Mouse (Mus musculus) kidney, postnatal 0 days (tissue): ENCODE measurements around the gene Arhgef3. TPM values are rescaled to one million over a fixed set of nuclear protein-coding genes. Genes with fewer than 3 reads are reported as not detected.

Source experiments
- ATAC-seq: fragments of 200-750 bp; cut with Nextera tagmentation; replicated peaks from 2 replicates; pipeline ENCODE4 v1.8.0; 2017; ENCODE audit warnings: low read depth, moderate number of reproducible peaks, moderate TSS enrichment, moderate library complexity; ENCODE audit not compliant: low FRiP score
- DNase-seq: peaks from one replicate; pipeline ENCODE4 v3.0.0-alpha.2; 2016; ENCODE audit warnings: low spot score
- H3K27ac ChIP-seq: fragments of 300-500 bp; sonication (generic); 2 replicates; pipeline ENCODE4 v1.5.1; 2014; ENCODE audit warnings: mild to moderate bottlenecking
- H3K27me3 ChIP-seq: fragments of 300-500 bp; sonication (generic); 2 replicates; pipeline ENCODE4 v1.6.1; 2014; ENCODE audit warnings: low read length, mixed read lengths; ENCODE audit not compliant: insufficient read depth
- H3K36me3 ChIP-seq: fragments of 300-500 bp; sonication (generic); 2 replicates; pipeline ENCODE4 v1.6.1; 2014; ENCODE audit warnings: low read length, mixed read lengths; ENCODE audit not compliant: insufficient read depth
- H3K4me1 ChIP-seq: fragments of 300-500 bp; sonication (generic); replicated peaks from 2 replicates; pipeline ENCODE4 v1.6.1; 2014; ENCODE audit warnings: antibody characterized with exemption, low read length, mixed read lengths; ENCODE audit not compliant: insufficient read depth
- H3K4me2 ChIP-seq: fragments of 300-500 bp; sonication (generic); 2 replicates; pipeline ENCODE4 v1.6.1; 2014; ENCODE audit warnings: mild to moderate bottlenecking, low read length, moderate library complexity, mixed read lengths
- H3K4me3 ChIP-seq: fragments of 300-500 bp; sonication (generic); replicated peaks from 2 replicates; pipeline ENCODE4 v1.5.1; 2014; ENCODE audit warnings: low read depth, low read length
- H3K9ac ChIP-seq: fragments of 300-500 bp; sonication (generic); 2 replicates; pipeline ENCODE4 v1.6.1; 2014; ENCODE audit warnings: low read depth, low read length
- H3K9me3 ChIP-seq: fragments of 300-500 bp; sonication (generic); replicated peaks from 2 replicates; pipeline ENCODE4 v1.6.1; 2016; ENCODE audit warnings: low read length, inconsistent platforms, mixed read lengths
- CTCF ChIP-seq: IDR thresholded peaks from 2 replicates; pipeline ENCODE4 v1.5.1; 2016; ENCODE audit warnings: antibody characterized with exemption, low read depth, mild to moderate bottlenecking, moderate library complexity
- WGBS: fragments of 180-500 bp; shearing (Covaris S2); extraction: QIAGEN DNeasy Blood & Tissue Kit; methylation state at CpG from one replicate; pipeline ENCODE4 v1.1.7; 2014; 5-methylcytosine and 5-hydroxymethylcytosine counted together
- microRNA-seq: library from miRNA; unstranded; fragments of <30 nt; microRNA quantifications from one replicate; pipeline ENCODE4, GENCODE M21; 2016
- polyA plus RNA-seq: library from polyadenylated mRNA; unstranded; fragments of >200 nt; fragmentation: Nextera tagmentation; extraction: Ambion mirVana; gene quantifications from 2 replicates; pipeline ENCODE4 v1.2.1, GENCODE M21; 2015

Arhgef3 gene
- polyA plus RNA-seq, 1 experiment from 2014 or later, result 20.0 TPM

GRCm38 (mm10) chr14:27444851-27445281 lies 330.2 kb downstream of the Arhgef3 start:
- Histone ChIP-seq H3K4me2 (no peak overlapping the region), H3K36me3 (peaks cover 15% of the 10 kb centered on the region; the same call in 1 of the 2 replicates), H3K9me3 (no peaks in the 10 kb centered on the region), H3K9ac (no peak overlapping the region), H3K4me3 (no peak overlapping the region), H3K27me3 (no peaks in the 10 kb centered on the region), H3K4me1 (no peaks in the 10 kb centered on the region), H3K27ac (no peak overlapping the region)
- TF ChIP-seq CTCF, result no peak
- ATAC-seq, result no peak
- WGBS, result 97% methylated on average over 2 of the region's 2 CpGs
- DNase-seq, result no peak

- WGBS, result 82% methylated on average over 4 of the region's 4 CpGs
- Histone ChIP-seq H3K9me3 (no peaks in the 10 kb centered on the region), H3K4me1 (no peaks in the 10 kb centered on the region), H3K4me3 (no peak overlapping the region), H3K27me3 (no peaks in the 10 kb centered on the region), H3K9ac (no peak overlapping the region), H3K27ac (no peak overlapping the region), H3K4me2 (no peak overlapping the region), H3K36me3 (peaks cover 17% of the 10 kb centered on the region; the same call in 1 of the 2 replicates)
- ATAC-seq (no peak), DNase-seq (no peak)
- no peak for TF ChIP-seq CTCF
Measured at GRCm38 (mm10) chr14:27446963-27447362, 332.3 kb downstream of the Arhgef3 start.

Small RNAs within 50 kb of the gene (microRNA-seq; reads per million reads assigned to microRNA genes)
- not detected for gene Gm23633

Other genes starting within 250 kb of the Arhgef3 start
- gene Asb14, start 220.3 kb upstream of the Arhgef3 start, polyA plus RNA-seq, result 0.12 and 0.19 TPM in 2 replicates
- gene Appl1, start 143.7 kb upstream of the Arhgef3 start, polyA plus RNA-seq, result 36.6 and 38.8 TPM in 2 replicates
- 1.9 and 2.3 TPM in 2 replicates for gene Hesx1, start 120.5 kb upstream of the Arhgef3 start, polyA plus RNA-seq
- gene Il17rd, start 76.0 kb upstream of the Arhgef3 start, polyA plus RNA-seq, result 3.9 TPM in 2 replicates